Mouse (Mus musculus): ENCODE data around the gene Mcu.

- no peak for TF ChIP-seq CTCF (IDR thresholded peaks at IDR 0.05; ENCODE audit: extremely low read depth, insufficient read depth, insufficient read length, insufficient replicate concordance)
- no peak for TF ChIP-seq POLR2A (IDR thresholded peaks at IDR 0.05; ENCODE audit: low read depth, low read length)
These were observed 206.2 kb downstream of the Mcu start for GRCm38 (mm10) chr10:59410264-59410663.

Measured in spleen, adult 2 months (tissue).